Mouse (Mus musculus): ENCODE data around the gene Gnat1. TPM values are rescaled to one million over a fixed set of nuclear protein-coding genes. Genes with fewer than 3 reads are reported as not detected.

The Gnat1 gene
- 1.5 and 2.1 TPM in 2 replicates for polyA plus RNA-seq (2015; fragmentation: Nextera tagmentation; extraction: Ambion mirVana)

GRCm38 (mm10) chr9:107679501-107679900 is at the start of gene Gnat1:
Gene Gnat1, minus strand, starts transcription at chr9:107679712.

GRCm38 (mm10) chr9:107709697-107710483 is 30.4 kb upstream of the Gnat1 start, which contains the start of gene Sema3f:
Gene Sema3f, minus strand, starts transcription at chr9:107710475.

GRCm38 (mm10) chr9:107669480-107669945 is 10.0 kb downstream of the Gnat1 start, which contains the start of gene Slc38a3:
Gene Slc38a3, minus strand, starts transcription at chr9:107669530.

GRCm38 (mm10) chr9:107635279-107636028 is 44.1 kb downstream of the Gnat1 start, which contains the start of gene Gnai2:
Gene Gnai2, minus strand, starts transcription at chr9:107635367.

Other genes starting within 250 kb of the Gnat1 start
- 18.2 and 21.5 TPM in 2 replicates for gene Tmem115, start 145.8 kb downstream of the Gnat1 start, polyA plus RNA-seq (2015; fragmentation: Nextera tagmentation; extraction: Ambion mirVana)
- 14.9 and 16.8 TPM in 2 replicates for gene Cyb561d2, start 137.5 kb downstream of the Gnat1 start, polyA plus RNA-seq (2015; fragmentation: Nextera tagmentation; extraction: Ambion mirVana)
- gene Nprl2, start 137.5 kb downstream of the Gnat1 start, polyA plus RNA-seq (2015; fragmentation: Nextera tagmentation; extraction: Ambion mirVana): 12.4 and 12.5 TPM in 2 replicates
- not detected in 2 replicates for gene Zmynd10, start 132.4 kb downstream of the Gnat1 start, polyA plus RNA-seq (2015; fragmentation: Nextera tagmentation; extraction: Ambion mirVana)
- gene Rassf1, start 128.2 kb downstream of the Gnat1 start, polyA plus RNA-seq (2015; fragmentation: Nextera tagmentation; extraction: Ambion mirVana): 32.9 and 34.1 TPM in 2 replicates
- gene Tusc2, start 116.5 kb downstream of the Gnat1 start, polyA plus RNA-seq (2015; fragmentation: Nextera tagmentation; extraction: Ambion mirVana): 38.6 and 39.5 TPM in 2 replicates
- 28.4 and 28.8 TPM in 2 replicates for gene Hyal2, start 111.8 kb downstream of the Gnat1 start, polyA plus RNA-seq (2015; fragmentation: Nextera tagmentation; extraction: Ambion mirVana)
- gene Hyal1, start 102.8 kb downstream of the Gnat1 start, polyA plus RNA-seq (2015; fragmentation: Nextera tagmentation; extraction: Ambion mirVana): 6.8 and 6.9 TPM in 2 replicates
- 18.5 and 20.0 TPM in 2 replicates for gene Naa80, start 100.8 kb downstream of the Gnat1 start, polyA plus RNA-seq (2015; fragmentation: Nextera tagmentation; extraction: Ambion mirVana)
- 1.8 and 2.4 TPM in 2 replicates for gene Hyal3, start 98.9 kb downstream of the Gnat1 start, polyA plus RNA-seq (2015; fragmentation: Nextera tagmentation; extraction: Ambion mirVana)
- gene Ifrd2, start 92.1 kb downstream of the Gnat1 start, polyA plus RNA-seq (2015; fragmentation: Nextera tagmentation; extraction: Ambion mirVana): 146 and 158 TPM in 2 replicates
- gene Sema3b, start 70.5 kb downstream of the Gnat1 start, polyA plus RNA-seq (2015; fragmentation: Nextera tagmentation; extraction: Ambion mirVana): 1.2 TPM in 2 replicates
- 287 and 324 TPM in 2 replicates for gene Gnai2, start 44.3 kb downstream of the Gnat1 start, polyA plus RNA-seq (2015; fragmentation: Nextera tagmentation; extraction: Ambion mirVana)
- 0.54 and 0.63 TPM in 2 replicates for gene Slc38a3, start 10.2 kb downstream of the Gnat1 start, polyA plus RNA-seq (2015; fragmentation: Nextera tagmentation; extraction: Ambion mirVana)
- 4.4 and 6.3 TPM in 2 replicates for gene Sema3f, start 30.8 kb upstream of the Gnat1 start, polyA plus RNA-seq (2015; fragmentation: Nextera tagmentation; extraction: Ambion mirVana)
- gene Rbm5, start 91.3 kb upstream of the Gnat1 start, polyA plus RNA-seq (2015; fragmentation: Nextera tagmentation; extraction: Ambion mirVana): 86.8 and 98.0 TPM in 2 replicates
- gene Rbm6, start 193.5 kb upstream of the Gnat1 start, polyA plus RNA-seq (2015; fragmentation: Nextera tagmentation; extraction: Ambion mirVana): 37.4 and 39.2 TPM in 2 replicates
- gene Mon1a, start 208.4 kb upstream of the Gnat1 start, polyA plus RNA-seq (2015; fragmentation: Nextera tagmentation; extraction: Ambion mirVana): 5.0 and 5.7 TPM in 2 replicates
- 2.1 and 2.4 TPM in 2 replicates for gene Mst1r, start 227.2 kb upstream of the Gnat1 start, polyA plus RNA-seq (2015; fragmentation: Nextera tagmentation; extraction: Ambion mirVana)
- gene Actl11, start 248.8 kb upstream of the Gnat1 start, polyA plus RNA-seq (2015; fragmentation: Nextera tagmentation; extraction: Ambion mirVana): not detected in 2 replicates

Measured in spleen, postnatal 0 days (tissue).